Mouse (Mus musculus) MEL (cell line): ENCODE measurements at regions not wholly inside any gene's neighbourhood (a gene's known extent, or its start where the extent isn't known, plus 50 kb on each side); places are given as distances from the start of the nearest gene placed in this dataset.

Experiments
- DNase-seq: peaks from one replicate; pipeline ENCODE4 v3.0.0; 2011; ENCODE audit warnings: low read depth, low spot score
- H3K27ac ChIP-seq: 2 replicates; pipeline ENCODE4 v1.5.1; 2012; ENCODE audit warnings: low read depth, mild to moderate bottlenecking, control low read depth, low read length, moderate library complexity; ENCODE audit not compliant: control insufficient read depth
- H3K27me3 ChIP-seq, 2 experiments: fragments of 150-350 bp in 1 of 2; sonication (generic) in 1 of 2; 2 replicates each; pipeline ENCODE4 v1.6.1; 2012; ENCODE audit warnings: low read length in 2 of 2, mild to moderate bottlenecking in 2 of 2, improper control_type of control experiment in 1 of 2, moderate library complexity in 1 of 2; ENCODE audit not compliant: insufficient read depth in 2 of 2, control insufficient read depth in 1 of 2
- H3K36me3 ChIP-seq, 2 experiments: 2 replicates each; pipeline ENCODE4 v1.6.1; 2012 to 2014; ENCODE audit warnings: low read length in 2 of 2, improper control_type of control experiment in 1 of 2, inconsistent platforms in 1 of 2, mild to moderate bottlenecking in 1 of 2; ENCODE audit not compliant: insufficient read depth in 2 of 2, control insufficient read depth in 1 of 2
- H3K4me1 ChIP-seq, 2 experiments: fragments of 150-350 bp in 1 of 2; sonication (generic) in 1 of 2; 2 replicates each; pipeline ENCODE4 v1.6.1; 2012; ENCODE audit warnings: low read length in 2 of 2, improper control_type of control experiment in 1 of 2, mild to moderate bottlenecking in 1 of 2; ENCODE audit not compliant: insufficient read depth in 2 of 2, control insufficient read depth in 1 of 2
- H3K4me3 ChIP-seq, 2 experiments: fragments of 150-350 bp in 1 of 2; sonication (generic) in 1 of 2; 2 replicates each; pipeline ENCODE4 v1.5.1; 2012; ENCODE audit warnings: low read depth in 2 of 2, low read length in 2 of 2, mild to moderate bottlenecking in 2 of 2, moderate library complexity in 2 of 2, control low read depth in 1 of 2, improper control_type of control experiment in 1 of 2; ENCODE audit not compliant: control insufficient read depth in 1 of 2, insufficient read depth in 1 of 2
- H3K79me2 ChIP-seq: 2 replicates; pipeline ENCODE4 v1.6.1; 2012; ENCODE audit warnings: mild to moderate bottlenecking, low read length, moderate library complexity; ENCODE audit not compliant: control insufficient read depth, poor library complexity, insufficient read depth
- H3K9ac ChIP-seq: 2 replicates; pipeline ENCODE4 v1.6.1; 2012; ENCODE audit warnings: low read depth, mild to moderate bottlenecking, control low read depth, low read length, moderate library complexity; ENCODE audit not compliant: control insufficient read depth, poor library complexity, severe bottlenecking
- H3K9me3 ChIP-seq: fragments of 150-350 bp; sonication (generic); replicated peaks from 2 replicates; pipeline ENCODE4 v1.6.1; 2012; ENCODE audit warnings: mild to moderate bottlenecking, low read length, improper control_type of control experiment, moderate library complexity; ENCODE audit not compliant: insufficient read depth
- CTCF ChIP-seq, 3 experiments: IDR thresholded peaks in 2 of 3; conservative IDR thresholded peaks in 1 of 3; 2 replicates each; pipeline ENCODE4 v1.5.1; 2011 to 2012; ENCODE audit warnings: low read length in 3 of 3, low read depth in 2 of 3, mild to moderate bottlenecking in 2 of 3, improper control_type of control experiment in 1 of 3, inconsistent platforms in 1 of 3, mixed read lengths in 1 of 3, moderate library complexity in 1 of 3; ENCODE audit not compliant: control insufficient read depth in 1 of 3, insufficient read depth in 1 of 3, poor library complexity in 1 of 3, severe bottlenecking in 1 of 3
- EP300 ChIP-seq, 2 experiments: IDR thresholded peaks; 2 replicates each; pipeline ENCODE4 v1.6.1; 2011; ENCODE audit warnings: improper control_type of control experiment in 2 of 2, low read length in 2 of 2, low read depth in 1 of 2, mild to moderate bottlenecking in 1 of 2
- KAT2A ChIP-seq: conservative IDR thresholded peaks from 2 replicates; pipeline ENCODE4 v1.6.1; 2012; ENCODE audit warnings: low read depth, low read length, improper control_type of control experiment, inconsistent platforms
- MAFK ChIP-seq: IDR thresholded peaks from 2 replicates; pipeline ENCODE4 v1.6.1; 2011; ENCODE audit warnings: low read depth, mild to moderate bottlenecking, low read length, improper control_type of control experiment, borderline replicate concordance
- MEF2A ChIP-seq: IDR thresholded peaks from 2 replicates; pipeline ENCODE4 v1.6.1; 2014; ENCODE audit warnings: low read depth, mild to moderate bottlenecking, inconsistent platforms, low read length, improper control_type of control experiment; ENCODE audit not compliant: poor library complexity, insufficient replicate concordance, severe bottlenecking; ENCODE audit errors: extremely low read depth
- MYB ChIP-seq: IDR thresholded peaks from 2 replicates; pipeline ENCODE4 v1.6.1; 2011; ENCODE audit warnings: mild to moderate bottlenecking, low read depth, low read length, improper control_type of control experiment
- MYC ChIP-seq: IDR thresholded peaks from 2 replicates; pipeline ENCODE4 v1.6.1; 2011; ENCODE audit warnings: low read depth, mild to moderate bottlenecking, low read length, improper control_type of control experiment, moderate library complexity
- NRF1 ChIP-seq: IDR thresholded peaks from 2 replicates; pipeline ENCODE4 v1.6.1; 2014; ENCODE audit warnings: low read depth, mild to moderate bottlenecking, inconsistent platforms, low read length, improper control_type of control experiment, moderate library complexity; ENCODE audit not compliant: poor library complexity, insufficient read depth, severe bottlenecking
- POLR2A ChIP-seq, 2 experiments: IDR thresholded peaks; 2 replicates each; pipeline ENCODE4 v1.6.1; 2011 to 2012; ENCODE audit warnings: low read length in 2 of 2, mild to moderate bottlenecking in 2 of 2, control low read depth in 1 of 2, improper control_type of control experiment in 1 of 2, low read depth in 1 of 2, moderate library complexity in 1 of 2; ENCODE audit not compliant: control insufficient read depth in 1 of 2, insufficient read depth in 1 of 2, poor library complexity in 1 of 2
- RAD21 ChIP-seq: IDR thresholded peaks from 2 replicates; pipeline ENCODE4 v1.6.1; 2011; ENCODE audit warnings: mild to moderate bottlenecking, low read depth, low read length, improper control_type of control experiment
- SMC3 ChIP-seq: IDR thresholded peaks from 2 replicates; pipeline ENCODE4 v1.6.1; 2011; ENCODE audit warnings: low read depth, low read length, improper control_type of control experiment
- UBTF ChIP-seq: IDR thresholded peaks from 2 replicates; pipeline ENCODE4 v1.6.1; 2012; ENCODE audit warnings: low read depth, mild to moderate bottlenecking, inconsistent platforms, low read length, improper control_type of control experiment, moderate library complexity, borderline replicate concordance; ENCODE audit not compliant: insufficient read depth
- USF2 ChIP-seq, 2 experiments: IDR thresholded peaks; 2 replicates each; pipeline ENCODE4 v1.6.1; 2011 to 2012; ENCODE audit warnings: improper control_type of control experiment in 2 of 2, low read length in 2 of 2, borderline replicate concordance in 1 of 2, inconsistent platforms in 1 of 2, low read depth in 1 of 2, mild to moderate bottlenecking in 1 of 2; ENCODE audit not compliant: insufficient read depth in 1 of 2
- ZC3H11A ChIP-seq: IDR thresholded peaks from 2 replicates; pipeline ENCODE4 v1.6.1; 2012; ENCODE audit warnings: low read depth, mild to moderate bottlenecking, inconsistent platforms, low read length, improper control_type of control experiment
- ZKSCAN1 ChIP-seq: IDR thresholded peaks from 2 replicates; pipeline ENCODE4 v1.6.1; 2012; ENCODE audit warnings: low read depth, mild to moderate bottlenecking, inconsistent platforms, low read length, improper control_type of control experiment, moderate library complexity

GRCm38 (mm10) chr11:39588641-39589385 is 1106.2 kb downstream of the Mat2b start:
- no peaks in the 10 kb centered on the region for H3K9me3 ChIP-seq
- no peak overlapping the region for H3K27ac ChIP-seq
- H3K27me3 ChIP-seq = no peaks in the 10 kb centered on the region
- no peaks in the 10 kb centered on the region for H3K79me2 ChIP-seq
- no peak overlapping the region for H3K9ac ChIP-seq
- DNase-seq = peak; percentile 12
- H3K36me3 ChIP-seq = no peaks in the 10 kb centered on the region
- no peak overlapping the region for H3K4me3 ChIP-seq
- TF ChIP-seq KAT2A (no peak), MYC (no peak), MAFK (no peak), SMC3 (peak; percentile 54), ZC3H11A (peak; percentile 29; the same call in 1 of the 2 replicates), EP300 (IDR thresholded peaks at IDR 0.05; ENCODE audit: low read depth in 1 of 2, low read length in 2 of 2) (no peak), CTCF (IDR thresholded peaks at IDR 0.05 in 2 of 3, conservative IDR thresholded peaks at IDR 0.05 in 1 of 3; ENCODE audit: control insufficient read depth in 1 of 3, insufficient read depth in 1 of 3, low read depth in 2 of 3, low read length in 3 of 3, poor library complexity in 1 of 3, severe bottlenecking in 1 of 3) (peak in 2 of 3 experiments; percentile 37 to 68; a peak in 4 of 6 replicates), MYB (no peak), RAD21 (peak; percentile 51), NRF1 (no peak), UBTF (no peak)
- no peaks in the 10 kb centered on the region for H3K4me1 ChIP-seq

- no peaks in the 10 kb centered on the region for H3K4me1 ChIP-seq
- H3K4me3 ChIP-seq = no peak overlapping the region
- H3K9ac ChIP-seq = no peak overlapping the region
- no peaks in the 10 kb centered on the region for H3K36me3 ChIP-seq
- no peaks in the 10 kb centered on the region for H3K27me3 ChIP-seq
- H3K9me3 ChIP-seq = no peaks in the 10 kb centered on the region
- H3K27ac ChIP-seq = no peak overlapping the region
- TF ChIP-seq ZKSCAN1 (no peak), EP300 (IDR thresholded peaks at IDR 0.05; ENCODE audit: low read depth in 1 of 2, low read length in 2 of 2) (no peak), CTCF (IDR thresholded peaks at IDR 0.05 in 2 of 3, conservative IDR thresholded peaks at IDR 0.05 in 1 of 3; ENCODE audit: control insufficient read depth in 1 of 3, insufficient read depth in 1 of 3, low read depth in 2 of 3, low read length in 3 of 3, poor library complexity in 1 of 3, severe bottlenecking in 1 of 3) (no peak), USF2 (IDR thresholded peaks at IDR 0.05; ENCODE audit: borderline replicate concordance in 1 of 2, insufficient read depth in 1 of 2, low read depth in 1 of 2, low read length in 2 of 2) (no peak), MEF2A (no peak), POLR2A (IDR thresholded peaks at IDR 0.05; ENCODE audit: control insufficient read depth in 1 of 2, insufficient read depth in 1 of 2, low read depth in 1 of 2, low read length in 2 of 2, poor library complexity in 1 of 2) (no peak)
- no peaks in the 10 kb centered on the region for H3K79me2 ChIP-seq
- no peak for DNase-seq
These were observed 1136.7 kb downstream of the Mat2b start for GRCm38 (mm10) chr11:39558287-39558686.
